Mouse (Mus musculus) monocyte, adult 59 days (primary cell): ENCODE results near the gene Serpine3. TPM values are rescaled to one million over a fixed set of nuclear protein-coding genes. Genes with fewer than 3 reads are reported as not detected.

Experiments
- total RNA-seq, 2 experiments: library from RNA; stranded (reverse); gene quantifications; one replicate each; pipeline ENCODE4 v1.2.4; 2023

Serpine3 gene
- not detected for total RNA-seq

DNA sequence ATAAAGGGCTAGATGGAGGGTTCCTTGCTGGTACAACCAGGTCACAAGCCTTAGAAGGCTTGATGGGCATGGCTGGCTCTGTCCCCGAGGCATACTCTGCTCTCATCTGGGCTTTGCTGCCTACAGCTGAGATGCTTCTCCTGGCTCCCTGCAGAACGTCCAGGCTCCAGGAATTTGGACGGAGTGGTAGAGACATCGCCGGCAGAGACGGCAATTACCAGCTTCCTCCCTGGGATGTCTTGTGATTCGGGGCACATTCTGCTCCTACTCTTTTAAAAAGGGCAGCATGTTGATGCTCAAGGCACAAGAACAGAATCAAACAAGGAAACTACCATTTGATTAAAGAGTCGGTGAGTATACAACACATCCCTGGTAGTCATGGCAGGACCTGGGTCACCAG is at the start of gene Serpine3:
Serpine3 (plus strand) TSS at position 301 of the 400 bp plus-strand sequence.

Other genes with a start within 250 kb of the Serpine3 start
- gene Gucy1b2, start 207.4 kb upstream of the Serpine3 start, total RNA-seq = not detected
- not detected for gene Fam124a, start 107.9 kb upstream of the Serpine3 start, total RNA-seq
- gene Gm4131, start 96.7 kb upstream of the Serpine3 start, total RNA-seq = not detected
- 10 to 100 TPM; 47.2 to 61.1 TPM for gene Ints6, start 97.5 kb downstream of the Serpine3 start, total RNA-seq
- gene Wdfy2, start 174.0 kb downstream of the Serpine3 start, total RNA-seq = 10 to 100 TPM; 67.6 to 72.3 TPM